Comparison of ENCODE assay signal across 11 mouse cellular contexts in genomic region chr9:50850271-50850670, GRCm38 (mm10). TPM values are rescaled to one million over a fixed set of nuclear protein-coding genes. Genes with fewer than 3 reads are reported as not detected.
DNase-seq lines count a peak whose midpoint lies in the region; ATAC-seq and TF ChIP-seq lines count a peak whose summit lies in the region.
"Had no signal": no experiment of that assay in that cellular context is flagged by ENCODE, and none has a peak within 500 bp of the region (broad histone marks: within the 10 kb centered on the region; RNA-seq: fewer than 3 reads in every experiment).

No protein-coding gene starts in this region.

- H3K4me2 ChIP-seq in midbrain, embryonic 14.5 days (ENCODE audit: low read length) = 0 out of 2 replicates have a peak overlapping the region, but pooled peaks have one; percentile 5
- no peak overlapping the region for H3K4me2 ChIP-seq in midbrain, postnatal 0 days (ENCODE audit: low read depth, low read length, poor library complexity, severe bottlenecking)
- H3K4me2 ChIP-seq: midbrain, embryonic 11.5 days had no signal

- no peak for ATAC-seq in midbrain, embryonic 14.5 days (ENCODE audit: low FRiP score, low TSS enrichment)
- no peak for ATAC-seq in midbrain, postnatal 0 days (ENCODE audit: low FRiP score)
- ATAC-seq: hindbrain, postnatal 0 days had no signal

- no peak for TF ChIP-seq EP300 in heart, adult 2 months (IDR thresholded peaks at IDR 0.05; ENCODE audit: insufficient read depth, low read depth, low read length)

- H3K9me3 ChIP-seq in midbrain, embryonic 14.5 days (ENCODE audit: control insufficient read depth, low read length) = no peaks in the 10 kb centered on the region
- no peaks in the 10 kb centered on the region for H3K9me3 ChIP-seq in midbrain, postnatal 0 days (ENCODE audit: low read length)

- H3K4me1 ChIP-seq in heart, adult 2 months (ENCODE audit: control insufficient read depth, insufficient read depth, low read length) = peaks cover 3% of the 10 kb centered on the region
- H3K4me1 ChIP-seq in midbrain, embryonic 14.5 days (ENCODE audit: control insufficient read depth, insufficient read depth, low read length) = no peaks in the 10 kb centered on the region
- no peaks in the 10 kb centered on the region for H3K4me1 ChIP-seq in midbrain, postnatal 0 days (ENCODE audit: insufficient read depth, low read length)

- no peak overlapping the region for H3K4me3 ChIP-seq in heart, adult 2 months
- H3K4me3 ChIP-seq in midbrain, embryonic 14.5 days (replicated peaks; ENCODE audit: low read depth, low read length) = no peak overlapping the region
- no peak overlapping the region for H3K4me3 ChIP-seq in midbrain, postnatal 0 days (ENCODE audit: low read depth, low read length)

- no peaks in the 10 kb centered on the region for H3K79me2 ChIP-seq in heart, adult 2 months (replicated peaks; ENCODE audit: control insufficient read depth, insufficient read depth, low read length)

- no peak overlapping the region for H3K27ac ChIP-seq in heart, adult 2 months
- H3K27ac ChIP-seq in midbrain, embryonic 14.5 days (replicated peaks; ENCODE audit: low read depth, low read length) = no peak overlapping the region
- no peak overlapping the region for H3K27ac ChIP-seq in midbrain, postnatal 0 days (ENCODE audit: low read depth, low read length)
- H3K27ac ChIP-seq: hindbrain, postnatal 0 days had no signal

- H3K27me3 ChIP-seq in heart, adult 2 months (ENCODE audit: control insufficient read depth, insufficient read depth, low read length) = no peaks in the 10 kb centered on the region
- no peaks in the 10 kb centered on the region for H3K27me3 ChIP-seq in midbrain, embryonic 14.5 days (ENCODE audit: control insufficient read depth, insufficient read depth, low read length)
- H3K27me3 ChIP-seq in midbrain, postnatal 0 days (ENCODE audit: insufficient read depth, low read length) = no peaks in the 10 kb centered on the region

- intact Hi-C loops in heart, adult 2 months (cut with DNase I) = no loop called here
- intact Hi-C loops in heart, postnatal 36 days (cut with DNase I) = no loop called here

- no peak for TF ChIP-seq POLR2A in heart, adult 2 months (IDR thresholded peaks at IDR 0.05; ENCODE audit: insufficient read depth, low read depth, low read length)

- H3K36me3 ChIP-seq in heart, adult 2 months (ENCODE audit: control insufficient read depth, insufficient read depth, low read length) = no peaks in the 10 kb centered on the region
- no peaks in the 10 kb centered on the region for H3K36me3 ChIP-seq in midbrain, embryonic 14.5 days (ENCODE audit: control insufficient read depth, insufficient read depth, low read length)
- no peaks in the 10 kb centered on the region for H3K36me3 ChIP-seq in midbrain, postnatal 0 days (ENCODE audit: insufficient read depth, low read length)

- H3K9ac ChIP-seq in heart, adult 2 months (ENCODE audit: low read depth, low read length) = no peak overlapping the region
- H3K9ac ChIP-seq in midbrain, embryonic 14.5 days (replicated peaks; ENCODE audit: low read length) = no peak overlapping the region; the same call in 1 of the 2 replicates
- H3K9ac ChIP-seq in midbrain, postnatal 0 days (replicated peaks; ENCODE audit: low read length, poor library complexity, severe bottlenecking) = no peak overlapping the region

- TF ChIP-seq CTCF in heart, adult 2 months (IDR thresholded peaks at IDR 0.05) = no peak
- TF ChIP-seq CTCF in midbrain, postnatal 0 days (IDR thresholded peaks at IDR 0.05) = no peak

- peak; percentile 30 to 49 for DNase-seq in heart, adult 2 months
- DNase-seq in heart, adult 8-10 months (ENCODE audit: low spot score) = no peak
- no peak for DNase-seq in midbrain, embryonic 14.5 days
- DNase-seq in midbrain, postnatal 0 days (ENCODE audit: low spot score) = no peak
- peak; percentile 22 to 25 for DNase-seq in heart, postnatal 36 days
- DNase-seq in left cerebral cortex, adult 18-20 months (ENCODE audit: low spot score in 2 of 2) = no peak
- no peak for DNase-seq in frontal cortex, adult 2 months (ENCODE audit: extremely low spot score in 1 of 2, low spot score in 1 of 2)
- no peak for DNase-seq in cerebellum, postnatal 36 days
- DNase-seq: retina, postnatal 1 day had no signal

- 23% methylated on average over 11 of the region's 11 CpGs for WGBS in heart, adult 2 months
- 14% methylated on average over 11 of the region's 11 CpGs for WGBS in midbrain, embryonic 14.5 days
- 16% methylated on average over 11 of the region's 11 CpGs for WGBS in midbrain, postnatal 0 days

RNA-seq across cellular contexts. Expression of gene Ppp2r1b, which starts 5.2 kb away (rescaled TPM):
- 10 to 100 TPM; 10.3 to 10.8 TPM for total RNA-seq in heart, adult 2 months (2021)
- 5.4 and 7.1 TPM in 2 replicates for polyA plus RNA-seq in heart, adult 2 months (2012; rRNA removed)
- total RNA-seq in heart, adult 8-10 months (2022) = 10 to 100 TPM in 2 of 4 experiments, 1 to 10 TPM in 2; 6.5 to 11.8 (median 9.8) TPM
- 31.3 and 47.8 TPM in 2 replicates for polyA plus RNA-seq in midbrain, embryonic 14.5 days (2014; fragmentation: Nextera tagmentation; extraction: Ambion mirVana)
- total RNA-seq in midbrain, postnatal 0 days (2014; rRNA removed) = 14.8 and 17.0 TPM in 2 replicates
- polyA plus RNA-seq in midbrain, postnatal 0 days (2015; fragmentation: Nextera tagmentation; extraction: Ambion mirVana) = 27.9 and 30.2 TPM in 2 replicates
- 10 to 100 TPM; 11.4 to 12.5 TPM for total RNA-seq in heart, postnatal 36 days (2021)
- total RNA-seq in left cerebral cortex, adult 18-20 months (2021) = 10 to 100 TPM; 19.8 to 27.7 TPM
- polyA plus RNA-seq in frontal cortex, adult 2 months (2012; rRNA removed) = 14.0 and 16.8 TPM in 2 replicates

Comparison
In these comparisons a context has a peak if more than half of its experiments do, and no peak if none do; other contexts are left out.
1. DNase-seq: peak in heart, adult 2 months (2 of 2) and heart, postnatal 36 days (2 of 2); none in heart, adult 8-10 months (single experiment), midbrain, embryonic 14.5 days (single experiment), midbrain, postnatal 0 days (single experiment), left cerebral cortex, adult 18-20 months (0 of 2), frontal cortex, adult 2 months (0 of 2) and cerebellum, postnatal 36 days (0 of 2).